Mouse (Mus musculus): Measurements from ENCODE around the gene Tm9sf2.

DNA sequence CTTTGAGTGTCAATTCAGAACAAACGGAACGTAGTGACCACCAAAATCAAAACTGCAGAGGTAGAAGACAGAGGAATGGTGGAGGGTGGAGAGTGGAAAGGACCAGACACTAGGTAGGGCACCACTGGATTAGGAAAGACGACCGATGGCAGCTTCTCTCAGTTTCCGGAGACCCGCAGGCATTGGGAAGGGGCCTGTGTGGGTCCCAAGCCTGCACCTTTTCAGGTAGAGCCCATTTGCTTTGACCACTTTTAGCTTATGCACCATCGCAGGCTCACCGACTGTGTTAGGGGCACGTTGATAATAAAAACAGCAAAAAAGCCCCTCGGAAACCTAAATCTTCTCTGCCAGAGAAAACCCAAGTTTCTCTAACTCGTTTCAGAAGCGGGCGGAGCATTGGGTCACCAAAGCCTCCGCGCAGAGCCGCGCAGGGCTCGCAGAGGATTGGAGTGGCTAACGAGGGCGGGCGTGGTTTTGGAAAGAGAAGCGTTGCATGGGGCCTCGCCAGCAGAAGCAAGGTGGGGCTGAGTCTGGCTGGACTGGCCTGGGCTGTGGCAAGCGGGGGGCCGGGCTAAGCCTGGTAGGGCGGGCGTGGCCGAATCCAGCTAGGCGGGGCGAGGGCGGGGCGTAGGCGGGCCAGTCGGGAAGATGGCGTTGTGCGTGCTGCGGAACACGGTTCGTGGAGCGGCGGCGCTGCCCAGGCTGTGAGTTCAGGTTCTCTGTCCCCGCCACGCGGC, 74.4 kb downstream of the Tm9sf2 start, which contains the start of gene Clybl:
- TF ChIP-seq CTCF (IDR thresholded peaks at IDR 0.05; ENCODE audit: low read depth) (no peak), EP300 (IDR thresholded peaks at IDR 0.05; ENCODE audit: low read depth) (no peak)

Data from liver, embryonic 14.5 days (tissue).